Mouse (Mus musculus): Measurements from ENCODE around the gene Olfr1344. TPM values are rescaled to one million over a fixed set of nuclear protein-coding genes. Genes with fewer than 3 reads are reported as not detected.

The Olfr1344 gene
- not detected for total RNA-seq (2018; cell fraction: chromatin; rRNA removed)
- not detected for total RNA-seq (2018; cell fraction: cytosol; rRNA removed)
- total RNA-seq (2018; cell fraction: nucleus; rRNA removed) = not detected
- polyA plus RNA-seq (2018) = not detected in 3 replicates

DNA sequence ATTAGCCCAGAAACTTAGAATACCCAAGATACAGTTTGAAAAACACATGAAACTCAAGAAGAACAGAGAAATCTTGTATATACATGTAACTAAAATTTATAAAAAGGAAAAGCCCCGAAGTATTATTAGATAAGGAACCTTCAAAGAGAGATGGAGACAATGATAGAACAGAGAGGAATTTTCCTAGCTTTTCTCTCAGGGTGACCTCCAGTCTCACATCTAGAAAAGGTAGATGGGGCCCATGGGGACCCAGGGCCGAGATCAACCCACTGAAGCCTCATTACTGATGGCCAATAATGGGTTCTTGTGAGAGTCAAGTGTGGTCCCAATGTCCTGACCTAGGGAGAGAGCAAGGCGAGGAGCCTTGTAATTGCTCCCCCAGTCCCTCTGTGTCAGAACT is at the start of gene Olfr1344:
TSS of gene Olfr1344 (plus strand) at position 301 of the 400 bp plus-strand sequence.
- 63% methylated on average over 3 of the region's 3 CpGs for WGBS (ENCODE audit: missing documents)

DNA sequence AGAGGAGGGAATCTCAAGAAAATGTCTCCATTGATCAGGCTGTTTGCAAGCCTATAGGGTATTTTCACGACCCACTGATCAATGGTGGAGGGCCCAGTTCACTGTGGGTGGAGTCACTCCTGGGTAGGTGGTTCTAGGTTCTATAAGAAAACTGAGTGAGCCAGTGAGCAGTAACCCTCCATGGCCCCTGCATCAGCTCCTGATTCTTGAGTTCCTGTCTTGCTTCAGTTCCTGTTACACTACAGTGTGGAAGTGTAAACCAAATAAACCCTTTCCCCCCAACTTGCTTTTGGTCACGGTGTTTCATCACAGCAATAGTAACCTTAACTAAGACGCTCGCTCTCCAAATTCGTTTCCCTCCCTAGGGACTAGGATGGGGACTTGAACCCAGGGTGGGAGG is 49.5 kb upstream of the Olfr1344 start:
- no peak overlapping the region for H3K27ac ChIP-seq
- H3K36me3 ChIP-seq (ENCODE audit: inconsistent target) = peaks cover 46% of the 10 kb centered on the region
- H3K79me2 ChIP-seq (ENCODE audit: inconsistent target) = no peaks in the 10 kb centered on the region
- 76% methylated on average over 5 of the region's 5 CpGs for WGBS (ENCODE audit: missing documents)
- no peak overlapping the region for H3K4me3 ChIP-seq (ENCODE audit: inconsistent target)

More for the DNA sequence above, at the start of gene Olfr1344:
- no peak within 1 kb of the TSS for H3K4me3 ChIP-seq (ENCODE audit: inconsistent target)
- H3K36me3 ChIP-seq (ENCODE audit: inconsistent target) = no peaks in the 10 kb centered on the region
- no peak within 1 kb of the TSS for H3K27ac ChIP-seq
- H3K79me2 ChIP-seq (ENCODE audit: inconsistent target) = no peaks in the 10 kb centered on the region

DNA sequence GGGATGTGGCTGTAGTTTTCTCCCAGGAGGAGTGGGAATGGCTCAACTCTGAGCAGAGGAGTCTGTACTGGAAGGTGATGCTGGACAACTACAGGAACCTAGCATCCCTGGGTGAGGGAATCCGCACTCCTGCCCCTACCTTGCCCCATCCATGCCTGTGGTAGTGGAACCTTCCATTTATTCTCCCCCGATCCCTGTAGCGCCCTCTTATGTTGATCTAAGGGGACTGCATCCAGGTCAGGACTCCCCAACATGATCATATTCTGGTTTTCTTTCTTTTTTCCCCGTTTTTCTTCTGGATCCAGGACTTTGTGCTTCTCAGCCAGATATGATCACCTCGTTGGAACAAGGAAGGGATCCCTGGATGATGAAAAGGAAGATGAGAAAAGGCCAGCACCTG is 49.0 kb upstream of the Olfr1344 start:
- no peak overlapping the region for H3K4me3 ChIP-seq (ENCODE audit: inconsistent target)
- 89% methylated on average over 4 of the region's 5 CpGs for WGBS (ENCODE audit: missing documents)
- no peaks in the 10 kb centered on the region for H3K79me2 ChIP-seq (ENCODE audit: inconsistent target)
- no peak overlapping the region for H3K27ac ChIP-seq
- peaks cover 50% of the 10 kb centered on the region for H3K36me3 ChIP-seq (ENCODE audit: inconsistent target)

DNA sequence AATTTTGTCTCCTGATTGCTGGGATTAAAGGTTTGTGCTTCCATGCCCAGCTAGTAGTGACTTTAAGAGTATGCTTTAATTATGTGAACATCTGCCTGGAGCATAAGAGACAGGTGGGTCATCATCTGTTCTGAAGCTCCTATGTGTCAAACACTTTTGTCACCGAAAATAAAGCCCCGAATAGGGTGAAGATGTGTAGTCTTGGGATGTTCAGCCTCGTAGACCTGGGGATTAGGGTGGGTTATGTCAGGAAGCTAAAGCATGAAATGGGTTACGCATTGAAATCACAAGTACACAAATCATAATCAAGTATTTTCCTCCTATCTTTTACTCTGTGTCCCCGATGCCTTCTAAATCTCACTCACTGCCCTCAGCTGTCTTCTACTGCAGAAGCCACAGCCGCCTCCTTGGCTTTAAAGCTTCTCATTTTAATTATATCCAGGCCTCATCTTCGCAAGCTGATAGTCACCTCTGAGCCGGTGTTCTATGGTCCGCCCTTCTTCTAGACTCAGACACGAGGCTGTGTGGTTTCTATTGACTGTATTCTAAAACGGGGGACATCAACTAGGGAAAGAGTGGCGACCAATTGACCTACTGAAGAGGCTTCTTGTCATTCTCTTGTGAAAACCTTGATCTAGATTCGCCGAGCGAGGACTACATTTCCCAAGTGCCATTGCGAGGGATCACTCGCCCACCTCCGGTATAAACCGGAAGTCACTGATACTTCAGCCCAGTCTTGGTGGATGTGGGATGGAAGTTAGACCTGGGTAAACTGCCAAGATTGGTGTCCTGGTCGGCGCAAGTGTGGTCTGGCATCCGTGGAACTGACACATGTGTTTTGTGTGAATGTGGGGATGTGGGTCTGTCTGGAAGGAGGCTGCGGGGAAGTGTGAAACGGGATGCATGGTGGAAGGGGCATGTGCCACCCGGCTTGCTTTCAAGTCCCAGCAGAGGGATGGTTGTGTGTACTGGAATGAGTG is 40.2 kb upstream of the Olfr1344 start, which contains the start of gene Smim17:
TSS of gene Smim17 (plus strand) at position 720 of the 980 bp plus-strand sequence.
- Histone ChIP-seq H3K4me3 (ENCODE audit: inconsistent target) (peak within 1 kb of the TSS; percentile 29), H3K36me3 (ENCODE audit: inconsistent target) (peaks cover 20% of the 10 kb centered on the region), H3K27ac (no peak within 1 kb of the TSS), H3K79me2 (ENCODE audit: inconsistent target) (no peaks in the 10 kb centered on the region)
- WGBS (ENCODE audit: missing documents) = 36% methylated on average over 25 of the region's 25 CpGs

DNA sequence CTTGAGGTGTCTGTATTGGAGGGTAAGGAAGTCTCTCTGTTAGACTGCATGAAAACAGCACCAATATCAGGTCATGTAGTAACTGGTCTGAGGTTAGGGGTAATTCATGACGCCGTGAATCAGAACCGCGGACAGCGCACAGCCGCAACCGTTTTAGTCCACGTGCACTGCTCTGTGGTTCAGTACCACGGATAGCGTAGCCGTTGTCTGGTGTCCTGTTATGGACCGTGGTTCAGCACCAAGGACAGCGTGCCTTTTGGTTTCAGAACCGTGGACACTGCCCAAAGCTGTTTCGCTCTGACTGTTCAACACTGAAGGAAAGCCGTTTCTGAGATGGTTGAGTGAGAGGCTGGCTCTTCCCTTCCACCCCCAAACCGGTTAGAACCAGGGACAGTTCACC is 28.4 kb upstream of the Olfr1344 start, which contains the start of gene Gm20715:
TSS of gene Gm20715 (plus strand) at position 235 of the 400 bp plus-strand sequence.
- Histone ChIP-seq H3K27ac (no peak within 1 kb of the TSS), H3K4me3 (ENCODE audit: inconsistent target) (no peak within 1 kb of the TSS), H3K79me2 (ENCODE audit: inconsistent target) (no peaks in the 10 kb centered on the region), H3K36me3 (ENCODE audit: inconsistent target) (no peaks in the 10 kb centered on the region)
- 2% methylated on average over 17 of the region's 17 CpGs for WGBS (ENCODE audit: missing documents)

DNA sequence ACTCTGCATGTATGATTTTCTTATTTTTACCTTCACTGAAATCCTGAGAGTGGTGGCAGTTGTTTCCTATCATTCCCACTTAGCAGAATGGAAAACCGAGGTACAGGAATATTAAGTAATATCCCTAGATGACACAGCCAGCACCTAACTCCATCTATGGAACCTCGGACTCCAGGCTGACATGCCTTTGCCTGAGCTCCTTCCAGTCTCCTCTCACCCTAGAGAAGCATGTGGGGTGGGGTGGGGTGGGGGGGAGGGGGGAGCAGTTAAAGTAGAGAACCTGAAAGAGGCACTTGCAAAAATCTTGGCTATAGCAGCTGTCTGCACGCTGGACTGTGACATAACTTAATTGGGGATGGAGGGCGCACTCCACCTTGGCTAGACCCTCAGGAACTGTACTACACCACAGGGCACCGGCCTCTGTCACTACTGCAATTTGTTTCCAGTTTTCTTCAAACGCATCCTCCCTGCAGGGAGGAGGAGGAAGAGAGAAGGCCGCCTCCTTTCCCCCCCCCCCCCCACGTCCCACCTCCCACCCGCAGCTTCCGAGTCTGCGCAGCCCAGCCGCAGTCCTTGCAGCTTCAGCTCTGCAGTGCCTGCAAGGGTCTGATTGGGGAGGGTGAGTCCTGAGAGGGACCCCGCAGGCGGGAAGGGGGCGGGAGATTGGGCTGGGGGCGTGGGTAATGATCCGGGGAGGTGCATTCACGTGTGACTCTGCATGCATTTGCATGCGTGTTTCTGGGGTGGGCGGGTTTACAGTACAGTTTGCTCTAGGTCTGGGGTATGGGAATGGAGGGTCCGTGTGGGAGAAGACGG is 23.7 kb upstream of the Olfr1344 start:
- WGBS (ENCODE audit: missing documents) = 14% methylated on average over 17 of the region's 22 CpGs
- H3K79me2 ChIP-seq (ENCODE audit: inconsistent target) = no peaks in the 10 kb centered on the region
- H3K4me3 ChIP-seq (ENCODE audit: inconsistent target) = no peak overlapping the region
- H3K36me3 ChIP-seq (ENCODE audit: inconsistent target) = no peaks in the 10 kb centered on the region
- H3K27ac ChIP-seq = no peak overlapping the region

DNA sequence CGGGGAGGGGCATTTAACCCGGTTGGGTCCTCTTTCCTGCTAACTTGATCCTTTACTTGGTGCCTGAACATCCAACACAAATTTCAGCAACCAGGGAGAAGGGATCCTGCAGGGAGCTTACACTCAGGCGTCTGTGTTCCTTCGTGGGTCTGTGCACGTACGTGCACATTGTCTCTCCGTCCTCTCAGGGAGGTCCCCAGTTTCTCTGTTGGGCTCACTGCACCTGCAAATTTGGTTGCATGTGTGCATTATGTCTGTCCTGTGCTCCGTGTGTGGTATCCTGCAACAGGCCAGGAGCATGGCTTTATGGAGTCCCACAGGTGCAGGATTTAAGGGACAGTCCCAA is 23.1 kb upstream of the Olfr1344 start:
- Histone ChIP-seq H3K4me3 (ENCODE audit: inconsistent target) (no peak overlapping the region), H3K36me3 (ENCODE audit: inconsistent target) (no peaks in the 10 kb centered on the region), H3K27ac (no peak overlapping the region), H3K79me2 (ENCODE audit: inconsistent target) (no peaks in the 10 kb centered on the region)
- WGBS (ENCODE audit: missing documents) = 26% methylated on average over 8 of the region's 8 CpGs

DNA sequence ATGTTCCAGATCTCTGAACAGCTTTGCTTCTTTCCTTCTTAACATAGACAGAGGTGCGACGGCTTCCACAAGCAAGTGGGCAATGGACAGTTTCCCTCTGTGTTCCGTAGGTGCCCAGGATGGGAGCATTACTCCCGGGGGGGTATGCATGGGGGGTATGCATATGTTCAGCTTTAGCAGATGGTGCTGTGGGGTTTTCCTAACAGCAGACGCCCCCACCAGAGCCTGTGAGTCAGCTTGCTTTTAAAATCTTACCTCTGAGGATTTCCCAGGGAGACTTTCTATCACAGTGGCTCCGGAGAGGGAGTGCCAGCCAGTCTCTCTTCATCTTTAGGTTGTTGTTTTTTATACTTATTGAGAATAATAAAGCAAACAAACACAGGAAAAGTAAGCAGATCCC is 18.6 kb upstream of the Olfr1344 start:
- H3K79me2 ChIP-seq (ENCODE audit: inconsistent target) = no peaks in the 10 kb centered on the region
- no peaks in the 10 kb centered on the region for H3K36me3 ChIP-seq (ENCODE audit: inconsistent target)
- 63% methylated on average over 6 of the region's 6 CpGs for WGBS (ENCODE audit: missing documents)
- H3K27ac ChIP-seq = no peak overlapping the region
- H3K4me3 ChIP-seq (ENCODE audit: inconsistent target) = no peak overlapping the region

DNA sequence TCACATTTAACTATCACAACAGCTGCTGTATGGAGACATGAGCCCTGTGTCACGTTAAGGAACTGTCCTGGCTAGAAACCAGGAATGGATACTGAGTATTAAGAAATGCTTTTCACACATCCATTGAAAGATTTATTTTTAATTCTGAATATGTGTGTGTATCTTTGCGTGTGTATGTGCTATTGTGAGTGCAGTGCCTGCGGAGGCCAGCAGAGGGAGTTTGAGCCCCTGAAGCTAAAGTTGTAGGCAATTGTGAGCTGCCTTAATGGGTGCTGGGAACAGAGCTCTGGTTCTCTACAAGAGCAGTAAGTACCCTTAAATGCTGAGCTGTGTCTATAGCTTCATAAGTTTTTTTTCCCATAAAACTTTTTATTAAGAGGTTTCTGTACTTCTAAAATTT is 9.1 kb upstream of the Olfr1344 start:
- no peaks in the 10 kb centered on the region for H3K36me3 ChIP-seq (ENCODE audit: inconsistent target)
- WGBS (ENCODE audit: missing documents) = 80% methylated on average over 3 of the region's 3 CpGs
- H3K27ac ChIP-seq = no peak overlapping the region
- no peaks in the 10 kb centered on the region for H3K79me2 ChIP-seq (ENCODE audit: inconsistent target)
- no peak overlapping the region for H3K4me3 ChIP-seq (ENCODE audit: inconsistent target)

DNA sequence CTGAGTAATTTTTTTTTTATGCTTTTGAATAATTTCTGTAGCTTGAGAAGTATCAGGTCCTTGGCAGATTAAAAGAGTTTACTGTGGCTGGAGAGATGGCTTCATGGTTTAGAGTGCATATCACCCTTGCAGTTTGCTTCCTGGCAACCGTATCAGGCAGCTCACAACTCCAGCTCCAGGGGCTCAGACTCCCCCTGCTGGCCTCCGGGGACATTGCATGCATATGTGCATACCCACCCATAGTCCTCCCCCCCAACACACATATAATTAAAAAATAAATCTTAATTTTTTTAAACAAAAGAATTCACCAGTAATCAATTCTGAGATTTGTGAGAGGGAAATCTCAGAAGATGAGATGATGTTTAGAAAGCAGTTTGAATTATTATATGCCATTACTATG is 8.1 kb upstream of the Olfr1344 start:
- WGBS (ENCODE audit: missing documents) = 21% methylated on average over 2 of the region's 2 CpGs
- Histone ChIP-seq H3K4me3 (ENCODE audit: inconsistent target) (no peak overlapping the region), H3K79me2 (ENCODE audit: inconsistent target) (no peaks in the 10 kb centered on the region), H3K36me3 (ENCODE audit: inconsistent target) (no peaks in the 10 kb centered on the region), H3K27ac (no peak overlapping the region)

DNA sequence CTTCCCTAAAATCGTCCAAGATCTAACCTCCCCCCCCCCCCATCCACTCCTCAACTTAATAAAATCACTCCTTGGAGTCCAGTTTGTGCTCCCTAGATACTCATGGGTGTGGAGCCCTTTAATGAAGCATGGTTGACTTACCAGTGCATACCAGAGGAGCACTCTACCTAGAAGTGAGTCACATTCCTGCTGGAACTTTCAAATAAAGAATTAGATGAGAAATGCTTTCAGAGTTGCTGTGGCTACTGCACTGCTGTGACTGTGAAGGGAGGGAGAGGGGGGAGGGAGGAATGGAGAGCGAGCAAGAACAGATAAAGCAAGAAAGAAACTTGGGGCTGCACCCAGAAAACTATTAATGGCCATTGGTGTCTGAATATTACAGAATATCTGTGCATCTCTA is 2.7 kb downstream of the Olfr1344 start:
- H3K27ac ChIP-seq = no peak overlapping the region
- 44% methylated on average over 2 of the region's 2 CpGs for WGBS (ENCODE audit: missing documents)
- no peaks in the 10 kb centered on the region for H3K79me2 ChIP-seq (ENCODE audit: inconsistent target)

DNA sequence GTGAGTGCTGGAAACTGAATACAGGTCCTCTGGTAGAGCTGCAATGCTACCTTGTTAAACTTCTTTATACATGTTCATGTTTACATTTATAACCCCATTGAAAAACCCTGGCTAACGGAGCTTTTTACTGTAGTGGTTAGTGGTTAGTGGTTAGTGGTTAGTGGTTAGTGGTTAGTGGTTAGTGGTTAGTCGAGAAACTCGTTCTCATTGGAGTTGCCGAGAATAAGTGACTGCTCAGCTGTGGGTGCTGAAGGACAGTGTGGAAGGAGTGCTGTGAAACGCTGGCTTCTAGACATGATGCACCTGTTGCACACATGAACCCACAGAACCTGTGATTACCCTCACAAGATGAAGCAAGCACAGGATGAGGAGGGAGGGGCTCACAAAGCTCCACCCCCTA is 9.3 kb downstream of the Olfr1344 start:
- 10% methylated on average over 5 of the region's 5 CpGs for WGBS (ENCODE audit: missing documents)
- Histone ChIP-seq H3K27ac (no peak overlapping the region), H3K4me3 (ENCODE audit: inconsistent target) (no peak overlapping the region), H3K36me3 (ENCODE audit: inconsistent target) (no peaks in the 10 kb centered on the region), H3K79me2 (ENCODE audit: inconsistent target) (no peaks in the 10 kb centered on the region)

More for the DNA sequence above, 2.7 kb downstream of the Olfr1344 start:
- no peak overlapping the region for H3K4me3 ChIP-seq (ENCODE audit: inconsistent target)
- H3K36me3 ChIP-seq (ENCODE audit: inconsistent target) = no peaks in the 10 kb centered on the region

DNA sequence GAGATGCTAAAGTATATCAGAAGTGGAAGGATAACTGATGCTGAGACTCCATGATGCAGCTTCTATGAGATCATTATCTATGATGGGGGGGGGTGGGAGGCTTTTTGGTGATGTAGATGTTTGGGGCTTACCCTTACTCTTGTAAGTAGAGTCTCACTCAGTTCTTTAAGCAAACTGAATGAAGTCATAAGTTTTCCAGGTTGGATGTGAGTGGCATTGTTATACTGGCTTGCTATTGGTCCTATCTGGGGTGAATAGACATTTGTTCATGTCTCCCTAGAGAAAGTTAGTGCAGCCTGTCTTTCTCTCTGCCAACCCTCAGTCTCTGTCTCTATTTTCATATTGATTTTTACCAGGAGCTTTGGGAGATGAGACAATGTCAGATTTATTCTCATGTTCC is 17.4 kb downstream of the Olfr1344 start, which contains the start of gene Olfr1336:
TSS of gene Olfr1336 (plus strand) at position 301 of the 400 bp plus-strand sequence.
- no peaks in the 10 kb centered on the region for H3K79me2 ChIP-seq (ENCODE audit: inconsistent target)
- no peak within 1 kb of the TSS for H3K4me3 ChIP-seq (ENCODE audit: inconsistent target)
- no peaks in the 10 kb centered on the region for H3K36me3 ChIP-seq (ENCODE audit: inconsistent target)
- no peak within 1 kb of the TSS for H3K27ac ChIP-seq

DNA sequence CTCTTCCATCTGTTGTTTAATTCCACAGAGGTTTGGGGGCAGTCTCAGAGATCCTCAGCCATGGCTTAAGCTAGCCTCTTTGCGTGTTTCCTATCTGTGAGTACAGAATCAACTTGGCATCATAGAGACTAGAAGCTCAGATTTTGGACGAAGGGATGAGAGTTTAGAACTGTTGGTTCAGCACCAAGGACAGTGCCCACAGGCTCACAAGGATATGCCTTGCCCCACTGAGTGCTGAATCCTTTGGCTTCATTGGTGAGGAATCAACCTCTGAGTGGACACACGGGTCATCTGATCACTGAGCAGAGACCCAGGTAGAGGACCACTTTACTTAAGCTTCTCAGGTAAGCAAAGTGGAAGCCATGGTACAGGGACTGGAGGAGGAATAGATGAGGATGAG is 17.9 kb downstream of the Olfr1344 start:
- Histone ChIP-seq H3K27ac (no peak overlapping the region), H3K36me3 (ENCODE audit: inconsistent target) (no peaks in the 10 kb centered on the region), H3K79me2 (ENCODE audit: inconsistent target) (no peaks in the 10 kb centered on the region), H3K4me3 (ENCODE audit: inconsistent target) (no peak overlapping the region)
- WGBS (ENCODE audit: missing documents) = 40% methylated on average over 3 of the region's 3 CpGs

DNA sequence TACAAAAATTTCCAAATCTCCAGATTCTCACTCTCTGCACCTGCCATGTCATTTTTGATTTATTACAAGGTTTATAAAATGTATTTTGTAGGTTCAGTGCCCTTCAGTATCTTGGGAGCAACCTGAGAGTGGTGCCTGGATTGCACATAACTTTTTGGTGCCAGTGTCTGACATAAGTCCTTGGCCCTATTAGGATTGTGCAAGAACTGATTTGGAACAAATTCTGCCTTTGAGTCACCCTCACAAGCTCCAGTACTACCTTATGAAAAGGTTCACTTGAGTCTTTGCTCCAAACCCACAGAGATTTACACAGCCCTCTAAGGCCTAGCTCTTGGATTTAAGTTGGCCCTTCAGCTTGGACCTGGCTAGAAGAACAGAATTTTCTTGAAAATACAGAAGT is 28.5 kb downstream of the Olfr1344 start, which contains the start of gene Olfr1346:
TSS of gene Olfr1346 (plus strand) at position 151 of the 400 bp plus-strand sequence.
- no peak within 1 kb of the TSS for H3K4me3 ChIP-seq (ENCODE audit: inconsistent target)
- H3K27ac ChIP-seq = no peak within 1 kb of the TSS
- H3K36me3 ChIP-seq (ENCODE audit: inconsistent target) = no peaks in the 10 kb centered on the region
- no peaks in the 10 kb centered on the region for H3K79me2 ChIP-seq (ENCODE audit: inconsistent target)
